Mouse (Mus musculus): ENCODE data around the gene Tbl1x.

DNA sequence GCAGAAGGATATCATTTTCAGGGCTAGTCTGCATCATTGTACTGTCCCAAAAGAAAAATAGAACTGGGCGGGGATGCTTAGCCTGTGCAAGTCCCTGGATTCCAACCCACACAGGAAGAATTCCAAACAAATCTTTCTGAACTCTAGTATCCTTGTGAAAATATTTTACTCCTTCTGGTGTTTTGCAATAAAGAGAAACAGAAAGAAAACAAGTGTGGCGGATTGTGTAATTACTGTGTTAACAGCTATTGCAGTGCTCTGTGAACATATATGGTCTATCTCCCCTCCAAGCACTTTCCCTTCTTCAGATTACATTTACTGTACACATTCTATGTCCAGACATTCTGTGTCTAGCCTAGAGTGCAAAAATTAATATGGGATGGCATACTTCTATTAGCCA is 119.6 kb downstream of the Tbl1x start:
- TF ChIP-seq POLR2A (IDR thresholded peaks at IDR 0.05; ENCODE audit: insufficient read depth, low read length) (no peak), CTCF (IDR thresholded peaks at IDR 0.05; ENCODE audit: low read depth, low read length) (no peak)
